Mouse (Mus musculus): ENCODE data around the gene Lingo3.
"Not testable (repeated sequence)": the region's sequence is repeated elsewhere in the genome, so short reads cannot be mapped to it uniquely, and the experiment has no call there.

Lingo3 gene

GRCm38 (mm10) chr10:80819406-80819805 is 24.4 kb downstream of the Lingo3 start:
- no peak for DNase-seq (ENCODE audit: low spot score)

GRCm38 (mm10) chr10:80818599-80819281 is 25.1 kb downstream of the Lingo3 start:
- no peak for DNase-seq (ENCODE audit: low spot score)

GRCm38 (mm10) chr10:80817955-80818354 is 25.9 kb downstream of the Lingo3 start:
- DNase-seq (ENCODE audit: low spot score): not testable (repeated sequence)

- DNase-seq (ENCODE audit: low spot score): no peak
Measured at GRCm38 (mm10) chr10:80817164-80817563, 26.7 kb downstream of the Lingo3 start.

GRCm38 (mm10) chr10:80816303-80816702 is 27.5 kb downstream of the Lingo3 start:
- DNase-seq (ENCODE audit: low spot score): not testable (repeated sequence)

GRCm38 (mm10) chr10:80814800-80815199 is 29.0 kb downstream of the Lingo3 start:
- DNase-seq (ENCODE audit: low spot score): no peak

- no peak for DNase-seq (ENCODE audit: low spot score)
Measured at GRCm38 (mm10) chr10:80813366-80813765, 30.5 kb downstream of the Lingo3 start, which contains the start of gene Jsrp1. Gene Jsrp1, minus strand, starts transcription at chr10:80813498.

- DNase-seq (ENCODE audit: low spot score): no peak
Measured at GRCm38 (mm10) chr10:80812391-80813041, 31.3 kb downstream of the Lingo3 start.

GRCm38 (mm10) chr10:80810084-80810483 is 33.8 kb downstream of the Lingo3 start:
- no peak for DNase-seq (ENCODE audit: low spot score)

GRCm38 (mm10) chr10:80808985-80809632 is 34.7 kb downstream of the Lingo3 start:
- DNase-seq (ENCODE audit: low spot score): no peak

GRCm38 (mm10) chr10:80808099-80808984 is 35.5 kb downstream of the Lingo3 start:
- DNase-seq (ENCODE audit: low spot score): no peak

GRCm38 (mm10) chr10:80807057-80807627 is 36.7 kb downstream of the Lingo3 start:
- no peak for DNase-seq (ENCODE audit: low spot score)

GRCm38 (mm10) chr10:80806341-80807056 is 37.3 kb downstream of the Lingo3 start:
- no peak for DNase-seq (ENCODE audit: low spot score)

- DNase-seq (ENCODE audit: low spot score): peak; percentile 70
Measured at GRCm38 (mm10) chr10:80805925-80806324, 37.9 kb downstream of the Lingo3 start.

GRCm38 (mm10) chr10:80805322-80805721 is 38.5 kb downstream of the Lingo3 start:
- no peak for DNase-seq (ENCODE audit: low spot score)

GRCm38 (mm10) chr10:80804916-80805315 is 38.9 kb downstream of the Lingo3 start, which contains the start of gene Amh:
Gene Amh, plus strand, starts transcription at chr10:80805243.
- no peak for DNase-seq (ENCODE audit: low spot score)

GRCm38 (mm10) chr10:80804340-80804739 is 39.5 kb downstream of the Lingo3 start:
- no peak for DNase-seq (ENCODE audit: low spot score)

GRCm38 (mm10) chr10:80802996-80803395 is 40.8 kb downstream of the Lingo3 start:
- DNase-seq (ENCODE audit: low spot score): no peak

- DNase-seq (ENCODE audit: low spot score): no peak
Measured at GRCm38 (mm10) chr10:80802204-80802912, 41.5 kb downstream of the Lingo3 start.

- no peak for DNase-seq (ENCODE audit: low spot score)
Measured at GRCm38 (mm10) chr10:80799070-80799566, 44.7 kb downstream of the Lingo3 start.

All from ovary, postnatal 14 days (tissue).